Mouse (Mus musculus) left cerebral cortex, postnatal 14 days (tissue): ENCODE measurements at regions not wholly inside any gene's neighbourhood (a gene's known extent, or its start where the extent isn't known, plus 50 kb on each side); places are given as distances from the start of the nearest gene placed in this dataset.

Source experiments
- DNase-seq, 2 experiments: peaks; one replicate each; pipeline ENCODE4 v3.0.0; 2021 to 2022; ENCODE audit warnings: low spot score in 2 of 2, mixed read lengths in 1 of 2
- intact Hi-C: fragments of 180-260 bp; cut with DNase I; formaldehyde crosslinking; loops from one replicate; pipeline ENCODE4 v1.15.1; 2025

DNA sequence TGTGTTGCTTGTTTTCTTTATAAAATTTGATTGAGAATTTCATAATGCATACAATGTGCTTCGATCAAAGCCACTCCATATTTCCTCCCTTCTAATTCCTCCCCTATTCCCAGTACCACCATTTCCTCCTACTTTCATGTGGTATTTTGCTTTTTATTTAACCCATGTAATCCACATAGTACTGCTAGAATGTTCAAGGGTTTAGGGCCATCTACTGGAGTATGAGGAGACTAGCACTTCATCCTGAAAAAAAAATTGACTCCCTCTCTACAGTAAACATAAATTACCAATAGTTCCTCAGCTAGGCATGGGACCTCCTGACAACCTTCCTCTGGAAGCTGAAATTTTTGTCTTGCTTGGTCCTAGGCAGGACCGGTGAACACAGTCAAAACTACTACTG is 163.0 kb downstream of the Gpr165 start:
- peak in 1 of 2 experiments; percentile 10 for DNase-seq
- intact Hi-C loops, result loop anchor here (5.0 kb wide), 1 partner anchor 374 kb away; no protein-coding TSS in a partner anchor

DNA sequence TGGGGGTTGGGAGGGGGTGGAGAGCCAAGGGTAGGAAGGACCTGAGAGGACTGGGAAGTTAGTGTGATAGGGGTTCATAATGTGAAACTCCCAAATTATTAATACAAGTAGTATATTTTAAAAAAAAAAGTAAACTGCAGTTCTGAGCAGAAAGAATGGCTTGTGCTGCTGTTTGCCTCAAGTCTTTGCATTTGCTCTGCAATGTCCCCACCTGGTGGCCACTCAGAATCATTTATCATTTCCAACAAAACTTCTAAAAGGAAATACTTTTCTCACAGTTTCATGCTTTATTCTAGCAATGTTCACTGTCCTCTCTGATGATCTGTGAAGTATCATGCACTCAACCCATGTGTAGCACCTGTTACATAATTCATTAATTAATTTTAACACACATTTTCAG is 165.5 kb downstream of the Gpr165 start:
- intact Hi-C loops, result loop anchor here (2.0 to 5.0 kb wide), 3 partner anchors 376 to 872 kb away; no protein-coding TSS in a partner anchor
- DNase-seq, result peak; percentile 10 to 21

DNA sequence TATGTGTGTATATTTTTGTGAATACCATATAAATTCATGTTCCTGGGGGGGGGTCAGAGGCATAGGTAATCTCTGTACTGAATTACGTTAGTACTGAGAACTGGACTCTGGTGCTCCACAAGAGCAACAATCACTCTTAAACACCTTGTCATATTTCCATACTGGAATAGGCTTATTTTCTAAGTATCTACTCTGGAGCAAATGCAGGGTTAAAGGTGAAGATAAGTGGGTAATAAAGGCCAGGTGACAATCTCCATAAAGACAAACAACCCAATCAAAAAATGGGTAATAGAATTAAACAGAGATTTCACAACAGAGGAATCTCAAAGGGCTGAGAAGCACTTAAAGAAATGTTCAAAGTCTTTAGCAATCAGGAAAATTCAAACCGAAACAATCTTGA is 165.9 kb downstream of the Gpr165 start:
- intact Hi-C loops, result loop anchor here (2.0 to 5.0 kb wide), 3 partner anchors 377 to 872 kb away; no protein-coding TSS in a partner anchor
- DNase-seq, result no peak

DNA sequence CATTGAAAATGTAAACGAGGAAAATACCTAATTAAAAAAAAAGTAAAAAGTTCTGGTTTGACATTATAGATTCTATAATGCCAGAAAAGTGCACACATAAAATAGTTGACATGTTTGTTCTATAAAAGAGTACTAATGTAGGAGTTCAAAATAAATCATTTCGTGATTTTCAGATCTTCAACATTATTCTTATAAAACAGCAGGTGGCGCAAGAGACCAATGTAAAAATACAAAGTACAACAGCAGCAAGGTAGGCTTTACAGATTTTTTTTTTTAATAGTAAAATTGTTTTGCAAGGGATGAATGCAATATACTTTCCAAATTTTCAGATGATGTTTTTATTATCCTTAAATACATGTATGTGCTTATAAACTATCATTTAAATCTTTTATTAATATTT is 171.8 kb upstream of the Pgr15l start:
- intact Hi-C loops, result loop anchor here (5.0 kb wide), 2 partner anchors 1717 to 1782 kb away; no protein-coding TSS in a partner anchor
- DNase-seq, result peak in 1 of 2 experiments; percentile 11
